Mouse (Mus musculus) myocyte (in vitro differentiated cells): Measurements from ENCODE around the gene Rph3al.

Experiments used
- E2F4 ChIP-seq: IDR thresholded peaks from one replicate; pipeline ENCODE4 v1.6.1; 2011; ENCODE audit warnings: mild to moderate bottlenecking, control low read depth, moderate library complexity; ENCODE audit not compliant: insufficient read depth
- MYOD1 ChIP-seq, 3 experiments: IDR thresholded peaks; one replicate each; pipeline ENCODE4 v1.6.1; 2011; ENCODE audit warnings: control low read depth in 2 of 3, low read depth in 2 of 3, mild to moderate bottlenecking in 2 of 3, moderate library complexity in 1 of 3; ENCODE audit not compliant: insufficient read length in 2 of 3, control insufficient read depth in 1 of 3
- MYOG ChIP-seq, 3 experiments: IDR thresholded peaks; one replicate each; pipeline ENCODE4 v1.6.1; 2011; ENCODE audit warnings: control low read depth in 2 of 3, low read depth in 2 of 3, mild to moderate bottlenecking in 2 of 3; ENCODE audit not compliant: insufficient read length in 2 of 3, control insufficient read depth in 1 of 3, insufficient read depth in 1 of 3
- POLR2A ChIP-seq: IDR thresholded peaks from one replicate; pipeline ENCODE4 v1.6.1; 2011; ENCODE audit warnings: low read depth, mild to moderate bottlenecking, control low read depth, moderate library complexity; ENCODE audit not compliant: insufficient read length
- POLR2AphosphoS2 ChIP-seq: IDR thresholded peaks from one replicate; pipeline ENCODE4 v1.6.1; 2011; ENCODE audit warnings: low read depth, control low read depth; ENCODE audit not compliant: insufficient read length
- REST ChIP-seq: IDR thresholded peaks from one replicate; pipeline ENCODE4 v1.6.1; 2011; ENCODE audit warnings: mild to moderate bottlenecking, control low read depth, moderate library complexity; ENCODE audit not compliant: insufficient read depth, insufficient read length
- SRF ChIP-seq: IDR thresholded peaks from one replicate; pipeline ENCODE4 v1.6.1; 2011; ENCODE audit warnings: low read depth; ENCODE audit not compliant: control insufficient read depth, insufficient read length
- TCF12 ChIP-seq: IDR thresholded peaks from one replicate; pipeline ENCODE4 v1.6.1; 2011; ENCODE audit warnings: mild to moderate bottlenecking, control low read depth; ENCODE audit not compliant: poor library complexity, insufficient read depth, severe bottlenecking
- TCF3 ChIP-seq: IDR thresholded peaks from one replicate; pipeline ENCODE4 v1.6.1; 2011; ENCODE audit warnings: low read depth, control low read depth; ENCODE audit not compliant: insufficient read length
- USF1 ChIP-seq: IDR thresholded peaks from one replicate; pipeline ENCODE4 v1.6.1; 2011; ENCODE audit warnings: low read depth, mild to moderate bottlenecking, control low read depth, moderate library complexity

DNA sequence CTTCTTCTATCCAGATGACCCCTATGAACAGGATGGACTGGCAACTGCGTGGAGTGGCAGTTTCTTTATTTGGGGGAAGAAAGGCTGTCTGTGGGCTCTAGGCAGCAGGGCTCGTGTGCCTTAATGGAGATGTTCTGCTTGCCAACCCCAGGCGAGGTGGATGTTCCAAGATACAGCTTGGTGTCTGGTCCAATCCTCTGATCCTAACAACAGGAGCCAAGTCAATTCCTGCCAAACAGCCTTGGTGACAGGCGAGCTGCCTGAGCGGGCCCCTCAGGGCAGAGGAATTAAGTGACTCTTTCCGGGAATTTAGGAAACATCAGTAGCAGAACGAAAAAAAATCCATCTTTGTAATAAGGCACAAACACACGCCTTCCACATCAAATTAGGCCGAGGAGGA lies 38.6 kb downstream of the Rph3al start:
- TF ChIP-seq USF1 (no peak), POLR2A (no peak), SRF (no peak), E2F4 (no peak), MYOD1 (IDR thresholded peaks at IDR 0.05; ENCODE audit: control insufficient read depth in 1 of 3, insufficient read length in 2 of 3, low read depth in 2 of 3) (no peak), REST (no peak), MYOG (IDR thresholded peaks at IDR 0.05; ENCODE audit: control insufficient read depth in 1 of 3, insufficient read depth in 1 of 3, insufficient read length in 2 of 3, low read depth in 2 of 3) (no peak), TCF3 (no peak), TCF12 (no peak), POLR2AphosphoS2 (no peak)
